In the genomic region with DNA sequence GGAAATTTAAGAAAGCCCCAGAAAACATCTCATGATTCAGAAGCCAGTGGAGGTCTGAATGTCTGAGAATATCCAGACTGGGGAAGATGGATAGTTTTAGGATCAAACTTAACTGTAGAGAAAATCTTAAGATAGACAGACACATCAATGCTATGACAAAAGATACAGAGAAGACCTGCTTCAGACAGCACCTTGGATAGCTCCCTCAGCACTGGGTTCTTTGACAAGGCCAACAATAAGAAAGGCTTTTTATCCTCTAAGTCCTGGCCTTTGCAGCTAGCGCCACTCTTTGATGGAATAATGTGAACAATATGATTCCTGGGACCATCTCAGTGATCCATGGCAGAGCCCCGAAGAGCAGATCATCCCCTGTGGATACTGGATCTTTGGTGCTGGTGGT, we compare ENCODE assay signal across 22 mouse cellular contexts. TPM values are rescaled to one million over a fixed set of nuclear protein-coding genes. Genes with fewer than 3 reads are reported as not detected.
A peak's percentile ranks its signal among the peaks of the same experiment; 100 is the strongest.
DNase-seq lines count a peak whose midpoint lies in the region; ATAC-seq and TF ChIP-seq lines count a peak whose summit lies in the region.
"Had no signal": no experiment of that assay in that cellular context is flagged by ENCODE, and none has a peak within 500 bp of the region (broad histone marks: within the 10 kb centered on the region; RNA-seq: fewer than 3 reads in every experiment).

No protein-coding gene starts in this region.

- H3ac ChIP-seq in myocyte (ENCODE audit: control insufficient read depth, insufficient read length): no peak overlapping the region

- 69% methylated on average over 2 of the region's 2 CpGs for WGBS in kidney, adult 2 months
- 62% methylated on average over 2 of the region's 2 CpGs for WGBS in hindbrain, embryonic 14.5 days

- no peaks in the 10 kb centered on the region for H3K79me2 ChIP-seq in MEL (ENCODE audit: control insufficient read depth, insufficient read depth, low read length, poor library complexity)
- H3K79me2 ChIP-seq in myocyte (ENCODE audit: control insufficient read depth, insufficient read depth): no peaks in the 10 kb centered on the region

- TF ChIP-seq CTCF in kidney, adult 2 months (conservative IDR thresholded peaks at IDR 0.05; ENCODE audit: insufficient read depth, insufficient read length, low read depth, low read length): no peak
- TF ChIP-seq CTCF in MEL (IDR thresholded peaks at IDR 0.05 in 2 of 3, conservative IDR thresholded peaks at IDR 0.05 in 1 of 3; ENCODE audit: control insufficient read depth in 1 of 3, insufficient read depth in 1 of 3, low read depth in 2 of 3, low read length in 3 of 3, poor library complexity in 1 of 3, severe bottlenecking in 1 of 3): no peak

- H3K27ac ChIP-seq in kidney, adult 2 months (ENCODE audit: insufficient read depth, low read depth, low read length): no peak overlapping the region
- no peak overlapping the region for H3K27ac ChIP-seq in MEL (ENCODE audit: control insufficient read depth, low read depth, low read length)
- H3K27ac ChIP-seq in hindbrain, embryonic 14.5 days: no peak overlapping the region
- H3K27ac ChIP-seq: embryonic facial prominence, embryonic 13.5 days; hindbrain, embryonic 15.5 days; limb, embryonic 15.5 days; midbrain, embryonic 10.5 days; neural tube, embryonic 15.5 days had no signal

- H3K4me2 ChIP-seq in myocyte (ENCODE audit: low read depth): no peak overlapping the region
- H3K4me2 ChIP-seq in hindbrain, embryonic 14.5 days (replicated peaks): no peak overlapping the region
- H3K4me2 ChIP-seq: embryonic facial prominence, embryonic 13.5 days; hindbrain, embryonic 15.5 days; limb, embryonic 15.5 days; neural tube, embryonic 15.5 days had no signal

- no peak for TF ChIP-seq POLR2A in kidney, adult 2 months (IDR thresholded peaks at IDR 0.05; ENCODE audit: low read depth, low read length)
- TF ChIP-seq POLR2A in MEL (IDR thresholded peaks at IDR 0.05; ENCODE audit: control insufficient read depth in 1 of 2, insufficient read depth in 1 of 2, low read depth in 1 of 2, low read length in 2 of 2, poor library complexity in 1 of 2): no peak
- no peak for TF ChIP-seq POLR2A in myocyte (IDR thresholded peaks at IDR 0.05; ENCODE audit: insufficient read length, low read depth)

- no peaks in the 10 kb centered on the region for H3K9me3 ChIP-seq in MEL (replicated peaks; ENCODE audit: insufficient read depth, low read length)
- H3K9me3 ChIP-seq in hindbrain, embryonic 14.5 days (ENCODE audit: control insufficient read depth, low read length): no peaks in the 10 kb centered on the region
- H3K9me3 ChIP-seq: embryonic facial prominence, embryonic 13.5 days; hindbrain, embryonic 15.5 days; limb, embryonic 15.5 days; midbrain, embryonic 10.5 days; neural tube, embryonic 15.5 days had no signal

- H3K36me3 ChIP-seq in kidney, adult 2 months (ENCODE audit: control insufficient read depth, insufficient read depth, low read length): no peaks in the 10 kb centered on the region
- H3K36me3 ChIP-seq in MEL (ENCODE audit: control insufficient read depth in 1 of 2, insufficient read depth in 2 of 2, low read length in 2 of 2) (no peaks in the 10 kb centered on the region), myocyte (ENCODE audit: control insufficient read depth, insufficient read depth) (no peaks in the 10 kb centered on the region)
- no peaks in the 10 kb centered on the region for H3K36me3 ChIP-seq in hindbrain, embryonic 14.5 days (replicated peaks; ENCODE audit: control insufficient read depth, insufficient read depth)
- H3K36me3 ChIP-seq: embryonic facial prominence, embryonic 13.5 days; hindbrain, embryonic 15.5 days; limb, embryonic 15.5 days; midbrain, embryonic 10.5 days; neural tube, embryonic 15.5 days had no signal

- no peak overlapping the region for H3K4me3 ChIP-seq in kidney, adult 2 months (ENCODE audit: insufficient read depth, low read depth, low read length)
- H3K4me3 ChIP-seq in MEL (ENCODE audit: control insufficient read depth in 1 of 2, insufficient read depth in 1 of 2, low read depth in 2 of 2, low read length in 2 of 2) (no peak overlapping the region), myocyte (no peak overlapping the region)
- H3K4me3 ChIP-seq in hindbrain, embryonic 14.5 days (replicated peaks; ENCODE audit: low read length): no peak overlapping the region
- H3K4me3 ChIP-seq: embryonic facial prominence, embryonic 13.5 days; hindbrain, embryonic 15.5 days; limb, embryonic 15.5 days; midbrain, embryonic 10.5 days; neural tube, embryonic 15.5 days had no signal

- peak; percentile 38 for DNase-seq in kidney, postnatal 10 days
- no peak for DNase-seq in kidney, adult 2 months
- peak; percentile 22 for DNase-seq in MEL (ENCODE audit: low read depth, low spot score)
- peak; percentile 40 for DNase-seq in embryo, embryonic 10.5 days (ENCODE audit: low spot score)
- DNase-seq in natural killer cell, adult 2 months (ENCODE audit: low spot score in 2 of 2): no peak
- DNase-seq in hindbrain, embryonic 14.5 days (ENCODE audit: low spot score): no peak
- DNase-seq: cerebellum, adult 11 months; cerebellum, postnatal 14 days; gastrocnemius, postnatal 25 days; heart, postnatal 14 days; liver, postnatal 0 days; lung, postnatal 36 days; thymus, postnatal 4 days had no signal

- TF ChIP-seq RAD21 in MEL (IDR thresholded peaks at IDR 0.05; ENCODE audit: low read depth, low read length): no peak

- no peak overlapping the region for H3K9ac ChIP-seq in MEL (ENCODE audit: control insufficient read depth, low read depth, low read length, poor library complexity, severe bottlenecking)
- no peak overlapping the region for H3K9ac ChIP-seq in hindbrain, embryonic 14.5 days
- H3K9ac ChIP-seq: embryonic facial prominence, embryonic 13.5 days; hindbrain, embryonic 15.5 days; limb, embryonic 15.5 days; liver, postnatal 0 days; neural tube, embryonic 15.5 days had no signal

- no peak for TF ChIP-seq EP300 in MEL (IDR thresholded peaks at IDR 0.05; ENCODE audit: low read depth in 1 of 2, low read length in 2 of 2)

- no peaks in the 10 kb centered on the region for H3K4me1 ChIP-seq in kidney, adult 2 months (ENCODE audit: control insufficient read depth, insufficient read depth, low read length)
- no peaks in the 10 kb centered on the region for H3K4me1 ChIP-seq in MEL (ENCODE audit: control insufficient read depth in 1 of 2, insufficient read depth in 2 of 2, low read length in 2 of 2)
- H3K4me1 ChIP-seq in hindbrain, embryonic 14.5 days (replicated peaks; ENCODE audit: control insufficient read depth, insufficient read depth, low read length): 0 out of 2 replicates have a peak, but pooled peaks cover 2% of the 10 kb centered on the region
- H3K4me1 ChIP-seq: embryonic facial prominence, embryonic 13.5 days; hindbrain, embryonic 15.5 days; limb, embryonic 15.5 days; midbrain, embryonic 10.5 days; neural tube, embryonic 15.5 days had no signal

- no peak for ATAC-seq in hindbrain, embryonic 14.5 days (ENCODE audit: low FRiP score)
- ATAC-seq: CD4-positive, CD25-positive, alpha-beta regulatory T cell, adult 4 months; intestine, embryonic 16.5 days; liver, postnatal 0 days; Patski had no signal

- no peaks in the 10 kb centered on the region for H3K27me3 ChIP-seq in kidney, adult 2 months (replicated peaks; ENCODE audit: control insufficient read depth, insufficient read depth, low read length)
- H3K27me3 ChIP-seq in MEL (ENCODE audit: control insufficient read depth in 1 of 2, insufficient read depth in 2 of 2, low read length in 2 of 2): no peaks in the 10 kb centered on the region
- H3K27me3 ChIP-seq in myocyte (ENCODE audit: control insufficient read depth, insufficient read depth, insufficient read length): no peaks in the 10 kb centered on the region
- 0 out of 2 replicates have a peak, but pooled peaks cover 6% of the 10 kb centered on the region for H3K27me3 ChIP-seq in hindbrain, embryonic 14.5 days (ENCODE audit: control insufficient read depth, insufficient read depth, low read length)
- H3K27me3 ChIP-seq: embryonic facial prominence, embryonic 13.5 days; limb, embryonic 15.5 days had no signal

TF ChIP-seq in MEL, 35 proteins besides CTCF, POLR2A, EP300 and RAD21:
- TF ChIP-seq MAX (IDR thresholded peaks at IDR 0.05; ENCODE audit: low read length): no peak
- no peak for TF ChIP-seq GATA1 (IDR thresholded peaks at IDR 0.05; ENCODE audit: low read depth, low read length)
- TF ChIP-seq POLR2AphosphoS2 (IDR thresholded peaks at IDR 0.05; ENCODE audit: low read length): no peak
- TF ChIP-seq ETS1 (IDR thresholded peaks at IDR 0.05; ENCODE audit: low read depth, low read length): no peak
- no peak for TF ChIP-seq CHD1 (IDR thresholded peaks at IDR 0.05; ENCODE audit: low read depth, low read length)
- no peak for TF ChIP-seq HCFC1 (IDR thresholded peaks at IDR 0.05; ENCODE audit: low read depth, low read length)
- no peak for TF ChIP-seq CHD2 (IDR thresholded peaks at IDR 0.05; ENCODE audit: low read length)
TF ChIP-seq in MEL: peak in this region for 0.

TF ChIP-seq in myocyte, 11 proteins besides CTCF, POLR2A, EP300 and RAD21:
- TF ChIP-seq REST (IDR thresholded peaks at IDR 0.05; ENCODE audit: insufficient read depth, insufficient read length) (peak; percentile 50), MYOD1 (IDR thresholded peaks at IDR 0.05; ENCODE audit: control insufficient read depth in 1 of 3, insufficient read length in 2 of 3, low read depth in 2 of 3) (no peak), MYOG (IDR thresholded peaks at IDR 0.05; ENCODE audit: control insufficient read depth in 1 of 3, insufficient read depth in 1 of 3, insufficient read length in 2 of 3, low read depth in 2 of 3) (no peak), TCF3 (IDR thresholded peaks at IDR 0.05; ENCODE audit: insufficient read length, low read depth) (no peak), MAX (IDR thresholded peaks at IDR 0.05; ENCODE audit: low read depth) (peak; percentile 72)

RNA-seq across cellular contexts. Expression of gene Mamdc2, which starts 52.3 kb away (rescaled TPM):
- 0.95 and 1.0 TPM in 2 replicates for polyA plus RNA-seq in kidney, adult 2 months (2012; rRNA removed)
- not detected in 2 replicates for total RNA-seq in MEL (2012; rRNA removed)
- not detected for polyA plus RNA-seq in MEL (2012; ENCODE audit: insufficient read depth in 1 of 2, insufficient read length in 2 of 2, low read depth in 1 of 2, low replicate concordance in 2 of 2, missing spikeins in 1 of 2)
- 13.4 TPM for polyA plus RNA-seq in myocyte (2012; fragmentation: generic; extraction: Trizol)
- 1.6 and 1.8 TPM in 2 replicates for polyA plus RNA-seq in hindbrain, embryonic 14.5 days (2014; fragmentation: Nextera tagmentation; extraction: Ambion mirVana)
- polyA plus RNA-seq: CD4-positive, CD25-positive, alpha-beta regulatory T cell, adult 4 months; Patski had no signal

Comparison
In these comparisons a context has a peak if more than half of its experiments do, and no peak if none do; other contexts are left out.
1. DNase-seq: peak in kidney, postnatal 10 days (single experiment), MEL (single experiment) and embryo, embryonic 10.5 days (single experiment); none in kidney, adult 2 months (single experiment), natural killer cell, adult 2 months (0 of 2) and hindbrain, embryonic 14.5 days (single experiment).